Mouse (Mus musculus) embryonic fibroblast, embryonic 13.5 days (primary cell): ENCODE results near the gene Slc37a4.
"Not testable (repeated sequence)": the region's sequence is repeated elsewhere in the genome, so short reads cannot be mapped to it uniquely, and the experiment has no call there.

Source experiments
- CTCF ChIP-seq: IDR thresholded peaks from 2 replicates; pipeline ENCODE4 v1.5.1; 2011; ENCODE audit warnings: mild to moderate bottlenecking, control low read depth, low read length, moderate library complexity, borderline replicate concordance; ENCODE audit not compliant: insufficient read depth
- POLR2A ChIP-seq: IDR thresholded peaks from 2 replicates; pipeline ENCODE4 v1.6.1; 2011; ENCODE audit warnings: low read depth, mild to moderate bottlenecking, control low read depth, low read length, moderate library complexity

DNA sequence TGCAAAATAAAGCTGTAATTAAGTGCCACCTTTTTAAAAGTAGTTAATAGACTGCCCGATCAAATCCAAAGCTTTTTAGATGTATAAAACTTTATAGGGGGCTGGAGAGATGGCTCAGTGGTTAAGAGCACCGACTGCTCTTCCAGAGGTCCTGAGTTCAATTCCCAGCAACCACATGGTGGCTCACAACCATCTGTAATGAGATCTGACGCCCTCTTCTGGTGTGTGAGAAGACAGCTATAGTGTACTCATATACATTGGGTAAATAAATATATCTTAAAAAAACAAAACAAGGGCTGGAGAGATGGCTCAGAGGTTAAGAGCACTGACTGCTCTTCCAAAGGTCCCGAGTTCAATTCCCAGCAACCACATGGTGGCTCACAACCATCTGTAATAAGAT is 34.7 kb upstream of the Slc37a4 start:
- not testable (repeated sequence) for TF ChIP-seq POLR2A, CTCF
